Mouse (Mus musculus) adipocyte (in vitro differentiated cells): Measurements from ENCODE around the gene Tanc2.

Experiments
- DNase-seq: peaks from one replicate; pipeline ENCODE4 v3.0.0-alpha.2; 2016; ENCODE audit warnings: low spot score

Gene Tanc2

DNA sequence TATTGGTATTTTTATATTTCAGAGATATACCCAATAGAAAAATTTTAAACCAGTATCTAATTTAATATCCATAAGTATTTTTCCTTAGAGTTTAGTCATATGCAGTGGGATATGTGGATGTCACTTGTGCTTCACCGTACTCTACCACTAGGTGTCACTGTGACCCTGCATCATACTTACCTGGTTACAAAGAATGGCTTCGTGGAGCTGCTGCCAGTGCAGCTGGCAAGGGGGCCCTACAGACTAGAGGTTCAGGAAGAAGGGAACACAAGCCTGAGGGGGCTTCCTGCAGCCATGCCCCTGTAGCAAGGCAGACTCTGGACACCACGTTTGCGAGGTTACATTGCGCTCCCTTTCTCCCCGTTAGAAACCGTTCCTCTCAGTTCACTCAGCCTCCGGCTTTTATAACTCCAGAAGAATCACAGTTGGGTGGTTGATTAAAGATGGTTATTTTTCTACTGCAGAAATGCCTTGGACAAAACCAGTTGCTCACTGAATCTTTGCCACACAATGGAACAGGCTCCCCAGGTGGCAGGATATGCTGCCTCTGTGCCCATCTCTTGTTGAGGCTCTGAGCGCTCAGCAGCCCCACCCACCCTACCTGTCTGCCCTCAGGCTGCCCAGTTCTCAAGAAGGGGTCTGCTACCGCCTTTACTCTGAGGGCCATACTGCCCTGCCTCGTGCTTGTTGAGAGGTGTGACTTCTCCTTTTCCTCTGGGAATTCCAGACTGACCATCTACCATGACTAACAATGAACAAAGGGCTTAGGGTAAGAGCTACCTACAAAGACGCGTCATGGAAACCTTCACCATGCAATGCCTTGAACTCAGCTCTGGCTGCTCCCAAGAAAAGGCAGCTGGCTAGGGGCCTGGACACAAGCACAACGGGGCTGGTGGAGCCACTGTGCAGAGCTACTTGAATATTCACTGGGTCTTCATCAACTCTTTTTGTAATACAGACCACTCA is 337.6 kb downstream of the Tanc2 start:
- peak; percentile 88 for DNase-seq

DNA sequence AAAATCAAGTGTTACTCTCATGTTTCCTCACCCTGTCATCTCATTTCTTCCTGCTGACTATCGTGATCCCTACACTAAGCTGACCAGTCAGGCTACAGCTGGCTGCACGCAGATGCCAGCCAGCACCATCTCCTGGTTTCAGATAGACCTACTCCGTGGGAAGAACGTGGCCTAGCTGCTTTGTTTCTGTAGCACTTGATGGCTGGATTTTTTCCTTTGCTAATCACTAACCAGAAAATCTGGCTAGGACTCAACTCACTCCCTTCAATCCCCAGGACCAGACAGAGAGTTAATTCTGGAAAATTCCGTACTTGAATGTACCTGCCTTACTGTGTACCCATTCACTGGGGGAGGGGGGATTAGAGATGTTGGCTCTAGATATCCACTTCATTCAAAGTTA is 338.4 kb downstream of the Tanc2 start:
- no peak for DNase-seq

DNA sequence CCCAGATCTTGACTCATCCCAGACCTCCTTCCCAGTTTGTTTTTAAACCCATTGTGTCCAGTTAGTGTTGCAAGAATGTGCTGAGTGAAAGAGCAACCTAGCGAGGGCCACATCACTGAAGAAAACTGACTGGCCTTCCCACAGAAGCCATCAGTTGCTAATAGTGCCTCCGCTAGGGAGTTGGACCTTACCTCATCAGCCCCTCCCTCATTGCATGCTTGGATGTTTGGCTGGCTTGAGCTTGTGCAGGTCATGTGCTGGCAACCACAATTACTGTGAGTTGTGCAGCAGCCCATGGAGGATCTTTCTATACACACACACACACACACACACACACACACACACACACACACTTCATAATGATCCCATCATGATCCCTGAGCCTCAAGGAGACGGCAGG is 341.6 kb downstream of the Tanc2 start:
- no peak for DNase-seq

DNA sequence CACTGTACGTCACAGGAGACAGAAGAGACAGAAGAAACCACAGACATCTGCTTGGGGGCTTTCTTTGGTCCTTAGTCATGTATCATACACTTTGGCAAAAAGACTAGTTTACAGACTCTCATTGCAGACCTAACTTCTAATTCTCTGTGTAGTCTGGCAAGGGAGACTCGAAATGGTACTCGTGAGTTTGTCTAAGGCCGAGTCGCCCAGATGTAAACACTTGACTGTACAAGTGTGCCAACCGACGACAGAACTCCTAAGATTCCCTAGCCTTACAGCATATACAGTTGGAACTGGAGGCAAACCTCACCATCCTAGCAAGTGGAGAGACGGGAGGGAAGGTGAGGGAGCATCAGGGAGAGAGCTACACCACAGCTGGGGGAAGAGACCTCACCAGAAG is 344.0 kb downstream of the Tanc2 start:
- DNase-seq = no peak

DNA sequence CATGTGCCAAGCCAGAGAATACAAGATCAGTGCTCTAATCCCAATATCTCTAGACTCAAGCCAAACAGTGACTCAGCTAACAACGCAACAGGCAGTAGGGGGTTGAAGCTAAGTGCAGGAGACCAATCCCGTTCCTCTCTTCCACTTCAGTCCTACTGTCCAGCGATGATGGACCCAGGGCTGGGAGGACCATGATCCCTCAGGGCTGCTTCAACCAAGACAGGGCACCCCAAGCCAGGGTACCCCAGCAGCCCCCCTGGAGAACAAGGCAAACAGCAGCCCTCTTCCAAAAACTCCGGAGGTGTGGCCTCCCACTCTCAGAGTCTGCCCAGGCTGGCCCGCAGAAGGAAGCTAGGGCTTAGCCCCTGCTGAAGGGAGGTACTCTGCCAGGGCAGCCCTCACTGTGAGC is 344.5 kb downstream of the Tanc2 start:
- peak; percentile 85 for DNase-seq

DNA sequence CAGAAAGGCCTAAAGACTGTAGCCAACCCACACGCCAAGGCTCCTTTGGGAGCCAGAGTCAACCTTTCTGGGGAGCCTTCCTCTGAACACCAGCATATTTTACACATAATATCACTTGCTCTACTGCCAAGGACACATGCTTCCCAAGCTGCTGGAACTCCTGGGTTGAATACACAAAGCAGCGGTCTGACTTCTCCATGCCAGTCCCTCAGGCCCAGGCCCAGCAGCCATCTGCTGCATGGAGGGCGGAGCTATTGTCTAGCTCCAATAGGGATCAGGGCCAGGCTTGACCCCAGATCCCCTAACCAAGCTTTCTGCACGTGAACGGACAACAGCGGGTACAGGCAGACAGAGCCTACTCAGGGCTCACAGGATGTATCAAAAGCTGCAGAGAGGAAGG is 345.0 kb downstream of the Tanc2 start:
- DNase-seq = peak; percentile 67

DNA sequence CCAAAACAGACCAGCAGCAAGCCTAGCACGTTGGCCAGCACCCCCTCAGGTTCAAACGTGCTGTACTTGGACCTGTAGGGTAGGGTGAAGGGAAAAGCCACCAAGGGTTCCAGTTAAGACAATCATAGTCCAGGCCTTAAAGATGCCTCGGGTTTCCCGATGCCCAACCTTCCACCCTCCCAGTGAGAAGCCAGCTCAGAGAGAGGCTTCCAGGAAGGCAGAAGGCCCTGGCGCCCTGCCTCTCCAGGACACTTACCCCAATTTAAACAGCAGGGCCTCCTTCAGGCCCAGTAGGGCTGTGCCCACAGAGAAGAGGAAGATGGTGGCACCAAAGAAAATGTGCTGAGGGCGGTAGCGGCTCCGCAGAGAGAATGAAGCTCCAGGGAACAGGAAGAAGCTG is 345.7 kb downstream of the Tanc2 start:
- DNase-seq = peak; percentile 84

DNA sequence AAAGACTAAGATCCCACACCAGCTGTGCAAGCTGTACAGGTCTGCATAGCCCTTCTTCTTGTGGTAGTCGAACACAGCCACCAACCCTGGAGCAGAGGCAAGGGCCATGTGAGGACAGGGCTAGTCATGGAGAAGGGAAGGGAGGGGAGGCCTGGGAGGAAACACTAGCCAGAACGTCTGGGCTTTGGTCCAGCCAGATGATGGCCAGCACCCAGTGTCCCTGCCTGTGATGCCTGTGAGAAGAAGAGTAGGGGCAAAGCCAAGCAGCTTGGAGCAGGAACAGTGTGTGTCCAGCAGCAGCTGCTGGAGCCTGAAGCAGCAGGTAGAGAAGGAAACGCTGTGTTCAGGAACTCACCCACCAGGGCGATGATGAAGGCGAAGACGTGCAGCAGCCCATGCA is 346.4 kb downstream of the Tanc2 start:
- DNase-seq = peak; percentile 98

DNA sequence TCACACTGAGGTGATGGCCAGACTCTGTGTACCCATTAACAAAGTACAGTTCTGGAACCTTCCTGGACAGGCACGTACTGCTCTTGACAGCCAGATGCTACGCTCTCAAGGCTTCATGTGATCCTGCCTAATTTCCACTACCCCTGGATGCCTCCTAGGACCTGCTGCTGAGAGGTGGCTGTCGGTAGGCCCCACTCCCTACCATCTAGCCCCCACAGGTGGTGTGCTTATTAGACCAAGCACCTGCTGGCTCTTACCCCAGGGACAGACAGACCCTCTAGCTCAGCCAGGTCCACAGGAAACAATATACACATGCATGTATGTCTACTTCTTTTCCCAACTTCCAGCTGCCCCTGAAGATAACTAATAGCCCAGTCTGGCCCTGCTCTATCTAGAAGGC is 347.2 kb downstream of the Tanc2 start:
- no peak for DNase-seq

DNA sequence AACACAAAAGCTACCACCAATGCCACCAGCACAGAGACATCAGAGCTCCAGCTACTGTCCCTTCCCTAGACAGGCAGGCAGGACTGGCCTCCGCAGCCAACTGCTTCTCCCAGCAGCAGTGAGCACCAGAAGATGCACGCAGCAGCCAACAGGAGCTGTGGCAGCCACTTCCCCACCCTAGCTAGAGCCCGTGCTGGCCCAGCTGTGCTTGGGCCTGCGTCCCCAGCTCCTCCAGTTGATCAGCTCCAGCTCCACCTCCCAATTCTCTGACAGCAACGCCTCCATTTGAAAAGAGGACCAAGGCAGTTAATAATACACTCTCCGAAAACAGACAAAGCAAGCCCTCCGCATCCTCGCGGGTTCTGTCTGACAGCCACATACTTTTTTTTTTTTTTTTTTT is 349.0 kb downstream of the Tanc2 start:
- no peak for DNase-seq

DNA sequence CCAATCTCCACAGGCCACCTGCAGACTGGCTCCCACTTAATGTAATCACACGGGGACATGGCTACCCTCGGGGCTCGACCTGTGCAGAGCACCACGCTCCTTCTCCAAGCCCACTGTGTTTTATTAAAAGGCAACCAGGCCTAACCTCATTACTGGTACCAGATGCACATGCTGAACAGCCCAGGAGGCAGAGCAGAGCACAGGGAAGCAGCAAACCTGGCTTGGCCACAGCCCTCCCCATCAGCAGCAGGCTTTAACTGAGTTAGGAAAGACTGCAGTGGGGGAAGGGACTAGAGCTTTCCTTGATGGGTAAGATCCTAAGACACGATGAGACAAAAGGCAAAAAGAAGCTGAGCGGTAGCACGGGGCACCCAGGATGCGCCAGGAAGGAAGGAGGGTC is 352.2 kb downstream of the Tanc2 start:
- DNase-seq = no peak

DNA sequence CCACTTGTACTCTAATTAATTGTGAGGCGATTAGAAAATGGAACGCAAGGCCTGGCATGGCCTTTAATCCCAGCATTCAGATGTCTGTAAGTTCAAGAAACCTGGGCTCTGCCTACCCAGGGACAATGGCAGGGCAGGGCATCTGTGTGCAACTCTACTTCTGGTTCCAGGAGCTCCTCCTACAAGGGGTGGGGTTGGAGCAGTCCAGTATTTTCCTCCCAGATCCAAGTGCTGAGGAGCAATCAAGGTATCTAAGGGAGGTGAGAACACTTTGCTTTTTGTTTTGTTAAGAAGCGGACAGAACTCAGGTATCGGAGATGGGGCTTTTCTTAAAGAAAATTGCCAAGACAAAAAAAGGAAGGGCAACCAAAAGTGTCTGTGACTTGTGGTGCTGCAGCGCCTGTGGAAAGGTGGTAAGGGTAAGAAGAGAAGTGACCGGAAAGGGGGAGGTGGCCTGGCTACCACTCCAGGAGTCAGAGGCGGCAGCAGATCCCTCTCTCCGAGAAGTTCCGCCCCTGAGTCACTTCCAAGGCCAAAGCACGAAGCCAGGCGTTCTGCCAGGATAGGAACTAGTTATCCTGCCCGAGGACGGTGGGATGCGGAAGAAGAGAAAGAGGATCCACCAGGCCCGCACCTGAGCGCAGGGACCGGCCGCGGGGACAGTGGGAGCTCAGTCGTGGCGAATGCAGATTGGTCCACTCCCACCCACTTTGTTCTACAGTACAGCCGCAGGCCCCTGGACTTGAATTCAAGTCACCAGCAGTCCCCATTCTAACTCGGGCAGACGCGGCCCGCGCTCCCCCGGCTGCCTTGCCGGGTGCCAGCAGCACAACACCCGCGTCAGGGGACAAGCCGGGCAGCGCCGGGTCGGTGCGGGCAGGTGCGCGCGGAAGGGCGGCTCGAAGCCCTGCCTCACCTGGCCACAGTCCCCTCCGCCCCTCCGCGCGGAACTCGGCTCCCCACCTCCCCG is 353.6 kb downstream of the Tanc2 start:
- no peak for DNase-seq

DNA sequence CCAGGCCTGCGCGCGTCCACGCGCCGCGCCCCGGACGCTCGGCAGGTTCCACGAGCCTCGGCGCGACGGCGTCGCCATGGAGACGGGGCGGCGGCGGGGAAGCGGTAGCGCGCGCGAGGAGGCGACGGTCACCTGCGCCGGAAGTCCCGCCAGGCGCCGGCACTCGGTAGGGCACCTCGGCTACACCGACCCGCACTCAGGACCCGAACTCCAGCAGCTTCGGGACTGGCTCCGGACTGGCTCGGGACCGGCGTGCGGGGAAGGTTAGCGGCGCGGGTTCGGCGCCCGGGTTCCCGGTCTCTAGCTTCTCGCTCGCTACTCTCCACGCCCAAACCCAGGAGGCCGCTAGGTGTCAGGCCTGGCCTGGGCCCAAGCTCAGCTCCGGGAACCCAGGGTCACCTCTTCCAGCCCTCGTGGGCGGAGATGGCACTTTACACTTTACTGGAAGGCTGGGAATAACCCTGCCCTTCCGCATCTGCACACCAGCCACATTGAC is 354.4 kb downstream of the Tanc2 start:
- no peak for DNase-seq

DNA sequence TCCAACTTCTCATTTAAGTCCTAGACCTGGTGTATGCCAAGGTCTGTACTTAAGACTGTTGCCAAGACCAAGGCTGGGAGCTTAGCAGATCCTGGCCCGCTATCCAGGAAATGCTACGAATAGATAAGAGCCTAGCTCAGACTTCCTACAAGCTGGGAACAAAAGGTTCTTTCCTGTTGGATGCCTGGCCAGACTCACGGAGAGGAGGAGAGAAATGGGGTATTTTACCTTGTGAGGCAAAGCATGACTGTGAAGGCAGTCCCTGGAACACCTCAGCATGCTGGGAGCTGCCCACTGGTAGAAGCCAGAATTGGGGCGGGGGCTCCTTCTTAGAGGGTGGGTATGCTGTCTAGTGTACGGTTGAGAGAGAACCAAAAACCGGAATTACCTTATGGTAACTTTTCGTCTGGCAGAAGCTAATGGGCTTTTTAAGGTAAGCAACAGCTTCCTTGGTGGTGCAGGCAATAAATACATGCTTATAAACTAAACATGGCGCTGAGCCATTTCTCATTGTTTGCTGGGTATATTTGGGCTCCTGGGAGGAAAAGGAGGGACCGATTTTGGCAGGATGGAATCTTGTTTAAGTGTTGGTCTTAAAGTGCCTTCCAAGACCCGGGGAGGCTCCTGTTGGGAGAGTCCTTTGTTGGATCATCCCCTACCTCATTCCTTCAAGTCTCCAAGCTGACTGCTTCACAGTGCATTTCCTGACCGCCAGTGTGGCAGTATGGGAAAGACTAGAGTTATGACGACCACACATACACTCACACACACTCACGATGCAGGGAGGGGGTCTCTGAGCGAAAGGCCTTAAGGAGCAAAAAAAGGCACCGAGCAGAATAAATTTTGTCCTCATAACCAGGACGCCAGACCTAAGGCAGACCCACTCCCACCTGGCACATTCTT is 355.2 kb downstream of the Tanc2 start:
- peak; percentile 47 for DNase-seq

DNA sequence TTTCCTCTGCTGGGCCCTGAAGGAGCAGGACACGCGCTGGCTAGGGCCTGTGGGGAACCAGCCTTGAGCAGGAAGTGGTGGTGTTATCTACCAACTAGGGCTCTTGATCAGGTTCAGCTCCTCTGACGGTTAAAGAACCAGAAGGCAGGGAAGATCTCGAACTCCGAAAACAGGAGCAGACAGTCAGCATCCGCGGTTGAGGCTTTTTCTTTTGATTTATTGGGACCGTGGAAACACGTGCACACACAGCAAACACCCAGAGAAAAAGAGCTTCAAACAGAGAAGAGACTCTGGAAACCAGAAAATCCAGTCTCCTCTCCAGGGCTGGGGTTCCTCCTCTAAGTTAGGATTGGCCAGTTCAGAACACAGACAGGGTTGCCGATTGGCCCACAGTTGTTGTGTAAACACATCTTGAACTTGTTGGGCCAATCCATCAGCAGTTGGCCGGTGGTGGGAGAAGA is 356.9 kb downstream of the Tanc2 start:
- DNase-seq = no peak

DNA sequence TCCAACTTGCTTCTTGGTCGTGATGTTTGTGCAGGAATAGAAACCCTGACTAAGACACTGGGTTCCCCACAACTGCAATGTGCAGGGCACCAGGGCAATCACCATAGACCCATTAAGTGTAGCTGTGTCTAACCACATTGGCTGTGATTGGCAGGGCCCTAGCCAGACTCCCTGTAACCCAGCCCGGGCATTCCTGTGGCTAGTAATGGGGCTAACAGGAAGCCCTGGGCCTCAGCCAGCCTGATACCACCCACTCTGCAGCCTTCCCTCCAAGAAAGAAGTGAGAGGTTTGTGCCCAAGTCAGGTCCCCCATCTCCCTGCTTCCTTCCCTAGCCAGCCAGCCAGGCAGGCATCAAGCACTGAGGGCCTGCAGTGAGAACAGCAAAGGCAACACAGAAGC is 358.5 kb downstream of the Tanc2 start:
- DNase-seq = no peak

DNA sequence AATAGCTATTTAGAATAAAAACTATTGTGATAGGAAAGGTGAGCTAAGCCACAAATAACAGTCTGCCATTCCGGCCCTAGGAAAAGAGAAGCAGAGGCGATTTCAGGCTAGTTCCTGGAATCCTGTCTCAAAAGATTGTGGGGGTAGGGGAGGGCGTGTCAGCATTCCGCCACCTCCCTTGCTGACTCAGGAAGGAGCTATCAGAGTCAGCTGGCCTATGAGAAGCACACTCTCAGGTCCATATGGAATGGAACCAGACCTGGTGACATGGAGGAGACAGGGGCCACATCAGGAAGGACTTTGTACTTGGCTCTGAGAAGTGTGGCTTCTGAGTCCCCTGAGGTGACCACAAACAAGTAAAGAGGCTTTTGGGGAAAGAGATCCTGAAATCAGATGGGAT is 360.7 kb downstream of the Tanc2 start:
- DNase-seq = no peak

DNA sequence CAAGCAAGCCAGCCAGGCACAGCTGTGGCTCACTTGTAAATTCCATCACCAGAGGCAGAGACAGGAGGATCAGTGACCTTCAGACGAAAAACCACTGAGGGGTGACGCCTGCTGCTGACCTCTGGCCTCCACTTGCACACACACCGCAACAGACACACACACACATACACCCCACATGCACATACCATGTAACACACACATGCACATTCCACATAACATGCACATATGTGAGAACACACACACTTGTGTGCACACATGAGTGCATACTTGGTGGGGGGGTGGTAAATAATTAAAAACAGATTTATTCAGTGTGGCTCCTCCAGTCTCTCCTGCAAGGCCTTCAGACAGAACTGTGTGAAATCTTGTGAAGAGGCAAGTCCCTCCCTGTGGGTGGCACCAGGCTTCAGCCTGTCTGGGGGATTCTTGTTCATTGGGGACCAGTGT is 361.8 kb downstream of the Tanc2 start:
- DNase-seq = no peak

DNA sequence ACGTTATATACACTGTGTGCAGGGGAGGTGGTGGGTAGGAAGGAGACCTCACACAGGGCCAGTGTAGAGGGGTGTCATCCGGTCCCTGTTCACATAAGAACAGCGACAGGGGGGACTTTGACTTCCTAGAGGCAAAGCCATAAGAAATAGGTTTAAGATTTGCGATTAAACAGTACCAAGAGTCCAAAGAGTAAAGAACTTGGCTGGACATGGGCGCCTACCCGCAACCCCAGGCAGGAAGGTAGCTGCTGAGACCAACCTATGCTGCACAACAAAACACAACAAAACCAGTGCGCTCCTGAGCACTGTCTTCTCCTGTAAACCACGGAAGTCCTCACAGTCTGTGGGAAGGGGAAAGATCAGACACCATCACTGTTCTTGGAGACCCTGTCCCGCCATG is 362.3 kb downstream of the Tanc2 start:
- DNase-seq = no peak

DNA sequence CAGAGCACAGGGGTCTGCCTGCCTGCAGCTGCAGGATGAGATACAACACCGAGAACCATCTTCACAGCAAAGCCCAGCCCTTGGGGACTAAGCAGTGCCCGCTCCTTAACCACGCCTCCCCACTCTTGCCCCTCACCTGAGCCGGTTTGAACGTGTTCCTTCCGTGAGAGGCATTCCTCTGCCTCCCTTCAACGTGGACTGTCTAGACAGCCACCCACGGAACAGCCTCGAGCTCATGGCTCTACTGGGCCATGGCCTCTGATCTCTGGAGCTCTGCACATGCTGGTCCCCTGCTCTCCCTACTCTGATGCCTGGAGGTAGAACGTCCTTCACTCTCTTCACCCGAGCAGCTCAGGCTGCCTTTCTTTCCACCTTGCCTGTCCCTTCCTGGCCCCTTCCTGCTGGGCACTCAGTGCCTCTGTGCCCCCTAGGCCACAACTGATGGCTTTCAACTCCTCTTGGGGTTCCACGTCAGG is 363.2 kb downstream of the Tanc2 start, which contains the start of gene Cyb561:
Cyb561 (minus strand) TSS at position 426 of the 476 bp plus-strand sequence.
- no peak for DNase-seq

DNA sequence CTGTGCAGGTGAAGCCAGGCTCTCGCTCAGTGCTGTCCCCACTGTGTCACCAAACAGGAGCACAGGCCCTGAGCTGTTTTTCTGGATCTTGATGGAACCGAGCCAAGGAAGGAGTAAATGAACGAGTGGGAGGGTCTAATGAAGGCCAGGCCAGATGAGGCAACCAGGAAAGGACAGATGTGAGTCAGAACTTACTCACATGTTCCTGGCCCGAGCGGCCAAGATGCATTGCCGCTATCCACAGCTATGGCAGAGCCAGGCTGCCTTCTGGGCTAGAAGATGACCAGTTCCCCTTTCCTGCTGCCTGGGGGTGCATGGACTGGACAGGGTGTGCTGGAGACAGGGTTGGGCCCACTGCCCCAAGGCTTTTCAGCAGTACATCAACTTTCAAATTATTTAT is 363.6 kb downstream of the Tanc2 start:
- DNase-seq = peak; percentile 93
